In the genomic region with DNA sequence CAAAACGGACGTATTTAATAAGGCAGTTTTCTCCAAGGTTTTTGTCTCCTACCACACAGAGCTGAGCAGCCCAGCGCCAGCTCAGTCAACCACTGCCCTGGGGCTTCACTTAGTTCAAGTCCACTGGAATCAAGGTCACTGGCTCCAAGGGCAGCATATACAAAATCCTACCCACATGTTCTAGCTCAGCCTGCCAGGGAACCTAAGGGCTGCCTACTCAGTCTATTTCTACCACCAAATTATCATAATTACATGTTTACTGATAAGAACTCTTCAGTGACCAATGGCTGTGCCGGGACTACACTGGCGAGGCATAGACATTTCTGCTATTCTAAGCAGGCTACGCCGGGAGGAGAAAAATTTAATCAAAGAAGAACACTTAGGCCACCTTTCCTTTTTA, we compare ENCODE assay signal across 9 mouse cellular contexts.
DNase-seq lines count a peak whose midpoint lies in the region; ATAC-seq lines count a peak whose summit lies in the region.
"Had no signal": no experiment of that assay in that cellular context is flagged by ENCODE, and none has a peak within 500 bp of the region (broad histone marks: within the 10 kb centered on the region; RNA-seq: fewer than 3 reads in every experiment).

No protein-coding gene starts in this region.

- ATAC-seq in neural tube, embryonic 14.5 days (ENCODE audit: low read depth), result 0 out of 2 replicates have a peak, but pooled peaks have one; percentile 1
- no peak for ATAC-seq in kidney, embryonic 16.5 days (ENCODE audit: low FRiP score, low TSS enrichment)
- ATAC-seq in stomach, embryonic 16.5 days (ENCODE audit: insufficient read depth, low FRiP score), result peak; percentile 27; the same call in 1 of the 2 replicates

- H3K4me1 ChIP-seq in neural tube, embryonic 14.5 days (ENCODE audit: control insufficient read depth, insufficient read depth, low read length), result 0 out of 2 replicates have a peak, but pooled peaks cover 4% of the 10 kb centered on the region
- peaks cover 41% of the 10 kb centered on the region for H3K4me1 ChIP-seq in kidney, embryonic 16.5 days (ENCODE audit: insufficient read depth, low read length)
- peaks cover 17% of the 10 kb centered on the region for H3K4me1 ChIP-seq in stomach, embryonic 16.5 days (ENCODE audit: control insufficient read depth, insufficient read depth, low read length)

- H3K27me3 ChIP-seq in neural tube, embryonic 14.5 days (ENCODE audit: control insufficient read depth, insufficient read depth, low read length), result no peaks in the 10 kb centered on the region
- H3K27me3 ChIP-seq in kidney, embryonic 16.5 days (ENCODE audit: insufficient read depth, low read length), result no peaks in the 10 kb centered on the region
- H3K27me3 ChIP-seq in stomach, embryonic 16.5 days (ENCODE audit: control insufficient read depth, insufficient read depth, low read length), result no peaks in the 10 kb centered on the region

- no peak overlapping the region for H3K9ac ChIP-seq in neural tube, embryonic 14.5 days (replicated peaks; ENCODE audit: low read depth, low read length)
- no peak overlapping the region for H3K9ac ChIP-seq in kidney, embryonic 16.5 days (replicated peaks; ENCODE audit: low read length)
- no peak overlapping the region for H3K9ac ChIP-seq in stomach, embryonic 16.5 days (ENCODE audit: low read length)

- H3K36me3 ChIP-seq in neural tube, embryonic 14.5 days (ENCODE audit: control insufficient read depth, insufficient read depth, low read length), result no peaks in the 10 kb centered on the region
- H3K36me3 ChIP-seq in kidney, embryonic 16.5 days (ENCODE audit: insufficient read depth, low read length), result peaks cover 6% of the 10 kb centered on the region
- H3K36me3 ChIP-seq in stomach, embryonic 16.5 days (ENCODE audit: control insufficient read depth, insufficient read depth, low read length), result peaks cover 5% of the 10 kb centered on the region; the same call in 1 of the 2 replicates

- no peak for DNase-seq in neural tube, embryonic 10.5 days (ENCODE audit: extremely low spot score, low spot score)
- peak; percentile 56 for DNase-seq in heart, adult 8-10 months (ENCODE audit: low spot score)
- no peak for DNase-seq in thymus, postnatal 4 days
- no peak for DNase-seq in urinary bladder, postnatal 14 days (ENCODE audit: low spot score)
- no peak for DNase-seq in gastrocnemius, postnatal 25 days
- DNase-seq: lung, postnatal 10 days had no signal

- H3K9me3 ChIP-seq in neural tube, embryonic 14.5 days (ENCODE audit: control insufficient read depth, low read length), result no peaks in the 10 kb centered on the region
- no peaks in the 10 kb centered on the region for H3K9me3 ChIP-seq in kidney, embryonic 16.5 days (ENCODE audit: low read length)
- H3K9me3 ChIP-seq in stomach, embryonic 16.5 days (replicated peaks; ENCODE audit: control insufficient read depth, low read length), result no peaks in the 10 kb centered on the region

- H3K27ac ChIP-seq in neural tube, embryonic 14.5 days (ENCODE audit: low read depth, low read length), result no peak overlapping the region
- H3K27ac ChIP-seq in kidney, embryonic 16.5 days (ENCODE audit: low read length), result peak overlapping the region; percentile 68
- peak overlapping the region; percentile 40 for H3K27ac ChIP-seq in stomach, embryonic 16.5 days (ENCODE audit: low read length)

- no peak overlapping the region for H3K4me2 ChIP-seq in neural tube, embryonic 14.5 days (ENCODE audit: low read depth, low read length)
- H3K4me2 ChIP-seq in kidney, embryonic 16.5 days (replicated peaks; ENCODE audit: low read depth, low read length), result no peak overlapping the region
- H3K4me2 ChIP-seq in stomach, embryonic 16.5 days (ENCODE audit: low read depth, low read length), result no peak overlapping the region

- H3K4me3 ChIP-seq in neural tube, embryonic 14.5 days (ENCODE audit: low read depth, low read length), result no peak overlapping the region
- H3K4me3 ChIP-seq in kidney, embryonic 16.5 days (ENCODE audit: low read length), result no peak overlapping the region
- H3K4me3 ChIP-seq in stomach, embryonic 16.5 days (replicated peaks; ENCODE audit: low read length), result no peak overlapping the region

- 76% methylated on average over 7 of the region's 7 CpGs for WGBS in neural tube, embryonic 14.5 days
- 78% methylated on average over 7 of the region's 7 CpGs for WGBS in kidney, embryonic 16.5 days
- 69% methylated on average over 7 of the region's 7 CpGs for WGBS in stomach, embryonic 16.5 days
